Mouse (Mus musculus) neural tube, postnatal 0 days (tissue): ENCODE data around the gene Rxra. TPM values are rescaled to one million over a fixed set of nuclear protein-coding genes. Genes with fewer than 3 reads are reported as not detected.

Source experiments
- polyA plus RNA-seq: library from polyadenylated mRNA; unstranded; fragments of >200 nt; fragmentation: Nextera tagmentation; extraction: Ambion mirVana; gene quantifications from 2 replicates; pipeline ENCODE4 v1.2.1, GENCODE M21; 2015

The Rxra gene
- 3.7 and 4.4 TPM in 2 replicates for polyA plus RNA-seq

DNA sequence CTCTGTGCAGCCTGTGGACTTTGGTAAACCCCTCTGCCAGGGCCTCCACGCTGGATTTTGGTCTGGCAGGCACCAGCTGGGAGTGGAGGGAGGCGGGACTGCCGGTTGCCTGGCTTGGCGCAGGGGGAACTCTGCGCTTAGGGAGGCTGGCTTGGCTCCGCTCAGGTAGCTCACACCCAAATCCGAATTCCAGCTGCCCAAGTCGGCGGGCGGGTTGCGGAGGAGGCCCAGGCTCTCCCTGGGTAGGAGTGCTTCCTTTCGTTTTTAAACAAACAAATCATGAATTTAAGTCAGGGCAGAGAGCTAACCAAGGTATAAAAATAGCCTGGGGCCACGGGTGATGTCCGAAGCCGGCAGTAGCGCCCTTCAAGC lies at the start of gene Rxra:
Gene Rxra, plus strand, starts transcription at position 335 of the 372 bp plus-strand sequence.

Other genes with a start within 250 kb of the Rxra start
- gene Vav2, start 249.4 kb upstream of the Rxra start, polyA plus RNA-seq = 11.5 and 12.6 TPM in 2 replicates
- 38.1 and 43.0 TPM in 2 replicates for gene Brd3os, start 234.1 kb upstream of the Rxra start, polyA plus RNA-seq
- 82.7 and 91.6 TPM in 2 replicates for gene Brd3, start 168.8 kb upstream of the Rxra start, polyA plus RNA-seq
- 35.4 and 36.1 TPM in 2 replicates for gene Wdr5, start 161.3 kb upstream of the Rxra start, polyA plus RNA-seq
- gene Col5a1, start 210.0 kb downstream of the Rxra start, polyA plus RNA-seq = 14.0 and 16.7 TPM in 2 replicates